Mouse (Mus musculus): Measurements from ENCODE around the gene Abhd13. TPM values are rescaled to one million over a fixed set of nuclear protein-coding genes. Genes with fewer than 3 reads are reported as not detected.

Abhd13 gene
- 12.8 and 14.5 TPM in 2 replicates for total RNA-seq (2017)

DNA sequence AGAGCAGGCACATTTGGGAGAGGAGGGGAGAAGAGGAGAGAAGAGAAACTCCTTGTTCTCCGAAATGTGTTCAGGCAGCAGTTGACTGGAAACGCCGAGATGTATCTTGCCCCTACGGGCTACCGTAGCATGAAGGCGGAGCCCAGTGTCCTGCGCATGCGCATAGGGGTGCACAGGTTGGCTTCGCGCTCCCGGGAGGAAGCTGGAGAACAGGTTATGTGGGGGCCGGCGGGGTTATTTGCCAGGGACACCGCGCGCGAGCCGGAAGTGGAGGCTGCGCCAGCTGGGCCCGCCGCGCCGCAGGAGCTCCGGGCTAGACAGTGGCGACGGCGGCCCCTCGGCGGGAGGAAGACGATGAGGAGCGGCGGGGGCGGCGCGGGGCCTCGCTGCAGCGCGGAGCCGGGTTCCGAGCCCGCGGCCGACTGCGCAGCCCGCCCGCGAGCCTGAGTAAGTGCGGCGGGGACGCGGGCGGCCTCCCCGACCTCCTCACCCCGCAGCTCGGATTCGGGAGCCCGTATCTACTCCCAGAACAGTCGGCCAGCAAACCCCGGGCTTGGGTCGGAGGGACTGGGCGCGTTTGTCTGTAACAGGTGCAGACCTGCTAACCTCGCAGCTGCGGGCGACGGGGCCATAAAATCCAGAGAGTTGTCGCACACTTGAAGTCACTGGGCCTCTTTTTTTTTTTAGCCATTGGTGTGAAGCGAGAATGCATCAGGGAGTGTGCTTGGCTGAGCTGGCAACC lies at the start of gene Abhd13, which contains the start of gene Lig4:
Gene Abhd13 (plus strand): TSS at position 135 of the 742 bp plus-strand sequence.
Gene Lig4 (minus strand): TSS at position 114 of the 742 bp plus-strand sequence.
- ATAC-seq (replicated peaks; ENCODE audit: low read depth, poor library complexity, severe bottlenecking) = peak; percentile 78

GRCm38 (mm10) chr8:9929746-9930445 lies 47.6 kb upstream of the Abhd13 start:
- no peak for ATAC-seq (replicated peaks; ENCODE audit: low read depth, poor library complexity, severe bottlenecking)

GRCm38 (mm10) chr8:9932711-9933110 lies 44.8 kb upstream of the Abhd13 start:
- ATAC-seq (replicated peaks; ENCODE audit: low read depth, poor library complexity, severe bottlenecking) = no peak

DNA sequence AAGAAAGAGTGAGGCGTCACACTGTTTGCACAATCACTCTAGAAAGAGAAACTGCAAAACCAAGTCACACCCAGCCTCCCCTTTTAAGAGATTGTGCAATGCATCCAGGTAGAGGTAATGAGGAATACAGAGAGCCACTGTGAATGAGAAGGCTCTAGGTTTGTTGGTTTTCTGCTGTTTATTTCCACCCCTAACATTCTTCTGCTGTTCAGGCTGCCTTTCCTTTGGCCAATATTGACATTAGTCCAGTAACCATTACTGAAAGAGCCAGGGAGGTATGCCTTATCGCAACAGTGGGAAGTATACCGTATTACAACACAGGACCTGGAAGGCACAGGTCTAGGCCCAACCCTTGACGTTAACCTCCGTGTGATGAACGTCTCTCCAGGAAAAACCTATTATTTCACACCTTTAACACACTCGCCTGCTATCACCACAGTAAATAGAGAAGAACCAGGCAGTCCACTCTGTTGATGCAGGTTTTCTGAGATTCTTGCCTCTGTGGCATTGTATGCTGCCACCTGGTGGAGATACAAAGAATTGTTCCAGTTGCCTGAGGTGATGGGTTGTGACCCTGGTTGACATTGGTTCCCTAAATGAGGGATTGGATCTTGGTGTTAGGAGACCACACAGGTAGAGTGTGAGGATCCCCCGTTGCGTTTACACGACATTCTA lies 42.5 kb upstream of the Abhd13 start:
- ATAC-seq (replicated peaks; ENCODE audit: low read depth, poor library complexity, severe bottlenecking) = peak; percentile 79

DNA sequence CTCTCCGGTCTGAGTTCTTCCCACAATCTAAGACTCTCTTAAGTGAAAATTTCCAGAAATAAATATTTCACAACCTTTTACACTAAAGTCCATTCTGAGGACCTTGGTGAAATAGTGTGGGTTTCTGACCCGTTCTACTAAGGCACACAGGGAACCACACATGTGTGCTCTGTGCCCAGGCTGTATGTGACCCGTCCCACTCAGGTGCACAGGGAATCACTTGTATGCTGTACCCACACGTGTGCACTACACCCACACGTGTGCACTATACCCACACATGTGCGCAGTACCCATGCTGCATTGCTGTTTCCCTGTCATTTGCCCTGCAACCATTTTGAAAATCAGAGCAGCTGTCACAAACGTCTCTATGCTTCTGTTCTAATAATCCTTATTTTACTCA lies 41.9 kb upstream of the Abhd13 start:
- ATAC-seq (replicated peaks; ENCODE audit: low read depth, poor library complexity, severe bottlenecking) = no peak

DNA sequence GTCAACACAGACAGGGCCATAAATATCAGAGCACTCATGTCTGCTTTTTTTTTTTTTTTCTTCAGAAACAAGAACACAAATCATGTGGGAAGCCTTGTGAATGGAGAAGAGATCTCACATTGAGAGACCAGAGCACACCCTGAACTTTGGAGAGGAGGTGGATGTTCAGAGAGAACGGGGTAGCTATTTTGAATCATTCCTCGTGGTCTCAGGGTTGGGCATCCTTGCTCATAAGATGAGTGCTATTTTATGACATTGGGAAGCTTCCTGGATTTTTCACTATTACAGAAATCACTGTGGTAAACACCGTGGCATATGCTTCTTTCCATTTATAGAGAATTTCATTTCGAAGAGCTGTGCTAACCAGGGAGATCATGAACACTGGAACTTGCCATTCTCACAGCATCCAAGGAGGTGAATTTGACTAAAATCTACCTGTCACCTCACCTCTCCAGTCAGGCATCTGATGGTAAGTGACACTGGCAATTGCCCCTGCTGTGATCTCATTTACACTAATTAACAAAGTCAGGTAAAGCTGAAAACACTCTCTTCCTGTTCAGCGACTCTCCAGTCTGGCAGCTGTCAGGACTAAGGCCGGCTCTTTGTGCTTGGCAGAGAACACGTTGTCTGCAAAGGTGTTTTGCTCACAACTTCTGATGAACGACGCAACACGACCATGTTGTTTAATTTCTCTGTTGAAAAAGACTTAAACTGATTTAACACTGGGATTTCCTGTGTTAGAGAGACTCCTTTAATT lies 28.2 kb upstream of the Abhd13 start:
- no peak for ATAC-seq (replicated peaks; ENCODE audit: low read depth, poor library complexity, severe bottlenecking)

DNA sequence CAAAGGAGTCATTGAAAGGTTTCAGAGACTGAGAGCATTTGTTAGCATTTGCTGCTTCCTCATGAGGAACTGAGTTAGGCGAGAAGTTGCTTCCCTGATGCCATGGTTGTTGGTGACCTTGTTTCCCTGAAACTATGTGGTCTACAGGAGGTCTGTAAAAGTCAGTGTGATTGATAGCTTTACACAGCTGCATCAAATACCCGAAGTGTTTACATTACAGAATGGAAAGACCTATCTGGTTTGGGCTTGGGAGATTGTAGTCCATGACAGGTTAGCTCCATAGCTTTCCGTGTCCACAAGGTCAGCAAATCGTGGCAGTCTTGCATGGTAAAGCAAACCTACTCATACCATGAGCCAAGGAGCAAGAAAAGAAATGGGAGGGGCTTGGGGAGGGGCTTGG lies 19.2 kb upstream of the Abhd13 start:
- no peak for ATAC-seq (replicated peaks; ENCODE audit: low read depth, poor library complexity, severe bottlenecking)

- no peak for ATAC-seq (replicated peaks; ENCODE audit: low read depth, poor library complexity, severe bottlenecking)
Measured at GRCm38 (mm10) chr8:9959919-9960318, 17.6 kb upstream of the Abhd13 start.

DNA sequence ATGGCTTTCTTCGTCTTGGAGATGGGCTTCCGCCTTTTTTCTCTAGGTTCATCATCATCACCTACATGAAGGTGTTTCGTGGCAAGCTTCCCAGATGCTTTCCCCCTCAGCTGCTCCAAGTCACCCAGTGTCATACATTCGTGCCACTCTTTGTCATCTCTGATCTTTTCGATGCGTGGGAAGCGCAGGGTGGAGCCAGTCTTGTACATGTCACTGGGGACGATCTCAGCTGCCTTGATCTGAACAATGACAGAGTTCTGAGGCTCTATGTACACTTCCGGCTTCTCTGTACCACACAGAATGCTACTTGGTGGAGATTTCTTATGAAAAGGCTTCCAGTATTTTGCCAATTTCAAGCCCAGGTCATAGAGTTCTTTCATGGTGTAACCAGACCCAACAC lies 5.6 kb upstream of the Abhd13 start:
- no peak for ATAC-seq (replicated peaks; ENCODE audit: low read depth, poor library complexity, severe bottlenecking)

DNA sequence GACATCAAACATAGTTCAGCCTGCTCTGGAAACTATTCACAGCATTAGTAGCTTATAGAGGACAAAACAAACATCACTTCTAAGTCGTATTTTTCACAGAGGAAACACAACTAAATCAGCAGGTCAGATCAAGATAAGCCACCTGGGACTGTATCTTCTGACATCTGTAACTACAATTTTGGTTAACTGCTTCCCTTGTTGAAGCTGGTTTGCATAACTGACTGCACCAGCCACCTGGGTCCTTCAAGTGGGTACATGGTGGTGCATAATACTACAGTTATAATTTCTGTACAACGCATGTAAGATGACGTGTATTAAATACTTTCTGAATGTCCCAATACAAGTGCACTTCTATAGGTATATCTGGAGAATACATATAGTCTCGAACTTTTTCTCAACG lies 2.2 kb upstream of the Abhd13 start:
- ATAC-seq (replicated peaks; ENCODE audit: low read depth, poor library complexity, severe bottlenecking) = no peak

DNA sequence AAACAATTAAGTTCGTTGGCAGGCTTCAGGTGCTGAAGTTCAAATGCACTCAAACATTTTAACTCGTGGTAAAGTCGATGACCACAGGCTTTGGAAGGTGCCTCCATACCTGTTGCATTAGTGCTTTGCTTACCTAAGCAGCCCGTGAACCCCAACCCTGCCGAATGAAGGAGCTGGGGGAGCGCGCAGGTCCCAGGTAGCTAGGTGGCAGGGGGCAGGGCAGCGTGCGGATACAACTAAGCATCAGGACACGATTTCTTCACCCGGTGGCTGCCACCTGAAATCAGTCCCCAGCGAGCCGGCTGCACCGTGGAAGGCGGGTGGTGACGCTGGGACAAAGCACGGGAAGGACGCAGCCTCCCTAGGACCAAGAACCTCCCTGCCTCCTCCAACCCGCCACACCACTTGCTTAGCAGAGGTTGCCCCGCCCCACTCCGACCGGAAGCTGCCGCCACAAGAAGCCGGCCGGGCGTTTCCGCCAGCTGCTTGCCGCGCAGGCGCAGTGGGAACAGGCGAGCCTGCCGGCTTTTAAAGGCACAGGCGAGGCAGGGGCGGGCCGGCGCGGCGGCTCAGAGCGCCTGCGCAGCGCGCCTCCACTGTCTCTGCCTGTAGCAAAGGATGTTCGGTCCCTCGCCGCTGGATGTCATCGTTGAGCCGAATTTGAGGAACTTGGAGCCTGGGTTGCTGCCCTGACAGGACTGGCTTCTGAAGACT lies 1.5 kb upstream of the Abhd13 start:
- peak; percentile 83 for ATAC-seq (replicated peaks; ENCODE audit: low read depth, poor library complexity, severe bottlenecking)

DNA sequence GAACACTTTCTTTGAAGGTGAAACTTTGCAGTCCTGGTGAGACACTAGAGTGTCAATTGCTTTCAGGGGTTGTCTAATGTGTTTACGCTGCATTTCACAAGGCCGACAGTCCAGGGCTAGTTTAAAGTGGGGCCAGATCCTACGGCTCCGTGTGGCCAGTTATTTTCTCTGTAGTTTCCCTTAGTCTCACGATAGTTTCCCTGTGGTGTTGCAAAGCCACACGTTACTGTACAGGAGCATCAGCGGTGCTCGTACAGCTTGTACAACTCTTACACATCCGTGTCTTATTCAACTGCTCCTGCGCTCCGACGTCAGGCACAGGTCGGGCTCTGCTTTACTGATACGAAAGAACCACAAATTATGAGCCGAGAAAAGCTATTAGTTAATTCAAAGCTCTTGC lies 491 bp upstream of the Abhd13 start:
- ATAC-seq (replicated peaks; ENCODE audit: low read depth, poor library complexity, severe bottlenecking) = no peak

DNA sequence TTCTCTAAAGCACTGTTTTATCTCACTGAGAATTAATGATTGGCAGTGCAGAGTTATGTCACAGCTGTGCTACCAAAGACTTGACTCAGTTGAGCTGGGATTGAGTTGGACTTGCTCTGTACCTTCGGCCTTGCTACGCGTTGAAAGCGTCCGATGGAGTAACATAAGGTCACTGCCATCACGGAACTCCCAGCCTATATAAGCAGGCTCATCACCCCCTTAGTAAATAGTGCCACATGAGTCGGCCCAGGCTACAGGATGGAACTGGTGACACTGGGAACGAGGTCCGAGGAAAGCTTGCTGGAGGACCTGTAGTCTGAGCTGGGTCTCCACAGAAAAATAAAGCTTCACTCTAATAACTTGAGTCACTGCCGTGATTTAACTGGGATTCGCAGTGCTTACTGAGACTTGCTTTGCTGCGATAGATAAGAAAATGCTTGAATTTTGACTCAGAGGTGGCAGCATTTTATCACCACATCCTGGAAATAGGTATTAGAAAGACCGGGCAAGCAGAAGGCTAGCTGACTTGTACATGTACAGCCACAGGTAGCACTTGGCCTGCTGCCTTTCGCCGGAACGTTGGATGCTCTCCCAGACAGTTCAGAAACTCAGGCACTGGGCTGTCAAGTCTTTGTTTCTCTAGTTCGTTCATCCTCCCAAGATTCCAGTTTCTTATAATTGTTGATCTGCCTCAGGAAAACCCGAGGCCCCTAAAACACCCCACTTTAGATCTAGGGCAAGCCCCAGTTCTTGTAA lies 1.1 kb downstream of the Abhd13 start:
- ATAC-seq (replicated peaks; ENCODE audit: low read depth, poor library complexity, severe bottlenecking) = no peak

- ATAC-seq (replicated peaks; ENCODE audit: low read depth, poor library complexity, severe bottlenecking) = no peak
Measured at GRCm38 (mm10) chr8:9979746-9980145, 2.2 kb downstream of the Abhd13 start.

GRCm38 (mm10) chr8:9980188-9980587 lies 2.7 kb downstream of the Abhd13 start:
- no peak for ATAC-seq (replicated peaks; ENCODE audit: low read depth, poor library complexity, severe bottlenecking)

DNA sequence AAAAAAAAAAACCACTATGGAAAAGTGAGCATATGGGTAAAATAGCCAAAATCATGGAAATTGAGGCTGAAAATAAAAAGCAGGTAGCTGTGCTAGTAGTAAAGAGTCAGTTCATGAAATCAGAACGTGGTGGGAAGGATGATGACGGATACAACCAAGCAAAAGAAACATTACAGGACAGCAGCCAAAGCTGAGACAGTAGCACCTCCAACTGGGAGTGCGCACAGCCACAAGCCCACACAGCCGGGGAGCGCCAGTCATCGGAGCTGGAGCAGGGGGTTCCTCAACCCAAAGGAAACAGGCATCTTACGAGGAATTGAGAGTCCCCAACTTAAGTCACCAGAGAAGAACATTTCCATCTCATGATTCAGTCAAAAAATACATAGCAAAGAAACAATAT lies 26.6 kb downstream of the Abhd13 start:
- no peak for ATAC-seq (replicated peaks; ENCODE audit: low read depth, poor library complexity, severe bottlenecking)

- ATAC-seq (replicated peaks; ENCODE audit: low read depth, poor library complexity, severe bottlenecking) = peak; percentile 89
Measured at GRCm38 (mm10) chr8:10006156-10006985, 28.9 kb downstream of the Abhd13 start, which contains the start of gene Tnfsf13b. TSS of gene Tnfsf13b (plus strand) at chr8:10006467.
